Mouse (Mus musculus) CD4-positive naive resting alpha-beta T cell, adult 57 days (primary cell): ENCODE data around the gene Pkn1. TPM values are rescaled to one million over a fixed set of nuclear protein-coding genes. Genes with fewer than 3 reads are reported as not detected.

Experiments
- total RNA-seq: library from RNA; stranded (reverse); gene quantifications from one replicate; pipeline ENCODE4 v1.2.4, GENCODE M21; 2023

Gene Pkn1
- total RNA-seq: 306 TPM

DNA sequence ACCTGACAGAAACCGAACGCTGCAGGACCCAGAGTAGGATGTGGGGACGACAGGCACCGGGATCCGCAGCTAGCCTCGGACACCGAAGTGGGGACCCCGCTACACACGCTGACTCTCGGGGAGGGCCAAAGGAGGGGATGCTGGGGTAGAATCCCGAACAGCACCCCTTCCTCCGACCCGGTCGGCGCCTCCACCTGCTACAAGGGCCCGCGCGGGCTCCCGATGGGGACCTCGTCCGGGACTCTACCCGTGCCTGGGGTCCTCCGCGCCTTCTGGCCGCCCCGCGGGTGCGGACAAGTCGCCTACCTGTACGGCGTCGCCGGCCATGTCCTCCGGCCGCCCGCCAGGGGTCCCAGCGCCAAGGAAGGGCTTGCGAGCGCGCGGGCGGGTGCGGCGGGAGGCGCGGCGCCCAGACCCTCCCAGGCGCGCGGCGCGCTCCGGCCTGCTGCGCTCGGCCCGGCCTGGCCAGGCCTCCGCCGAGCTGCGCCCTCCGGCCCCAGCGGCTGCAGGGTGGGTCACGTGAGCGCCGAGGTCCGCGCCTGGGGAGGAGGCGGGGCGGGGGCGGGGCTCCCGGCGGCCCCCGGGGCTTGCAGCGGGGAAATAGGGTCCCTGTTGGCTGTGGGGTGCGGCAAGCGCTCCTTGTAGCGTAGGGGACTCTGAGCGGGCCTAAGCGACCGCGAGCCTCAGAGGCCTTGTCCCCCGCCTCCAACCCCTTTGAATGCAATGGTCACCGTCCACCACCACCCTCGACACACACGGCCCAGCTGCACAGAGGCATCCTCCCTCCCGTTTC, at the start of gene Pkn1:
Pkn1 (minus strand) TSS at position 519 of the 793 bp plus-strand sequence.

DNA sequence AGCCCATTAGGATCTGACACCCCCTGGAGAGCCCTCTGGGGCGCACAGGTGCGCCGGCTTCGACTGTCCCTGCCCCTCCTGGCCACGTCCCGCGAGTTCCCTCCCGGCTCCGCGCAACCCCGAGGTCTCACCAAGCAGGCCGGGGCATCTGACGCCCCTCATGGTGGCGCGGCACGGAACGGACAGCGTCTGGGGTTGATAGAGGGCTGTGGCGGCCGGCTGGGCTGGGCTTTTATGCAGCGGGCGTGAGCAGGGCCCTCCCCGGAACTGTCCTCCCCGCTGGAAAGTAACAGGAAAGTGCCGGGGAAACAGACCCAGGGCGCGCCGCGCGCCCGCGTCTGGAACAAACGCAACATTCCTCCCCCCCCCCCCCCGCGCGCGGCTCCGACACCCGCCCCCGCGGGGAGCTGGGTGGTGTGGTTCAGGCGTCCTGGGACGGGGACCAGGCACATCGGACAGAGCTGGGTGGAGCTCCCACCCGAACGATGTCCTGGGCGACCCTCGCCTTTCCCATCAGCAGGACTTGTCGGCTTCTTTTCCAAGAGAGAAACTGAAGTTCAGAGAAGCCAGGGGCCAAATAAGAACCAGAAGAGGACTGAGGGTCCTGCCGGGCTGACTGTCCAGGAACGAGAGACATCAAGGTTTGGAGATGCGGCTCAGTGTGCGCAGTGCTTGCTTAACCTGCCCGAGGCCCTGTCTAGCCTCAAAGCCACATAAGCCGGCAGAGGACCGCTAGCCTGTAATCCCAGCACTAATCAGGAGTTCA, 42.2 kb upstream of the Pkn1 start, which contains the start of gene Adgre5:
Adgre5 (minus strand) TSS at position 351 of the 766 bp plus-strand sequence.

DNA sequence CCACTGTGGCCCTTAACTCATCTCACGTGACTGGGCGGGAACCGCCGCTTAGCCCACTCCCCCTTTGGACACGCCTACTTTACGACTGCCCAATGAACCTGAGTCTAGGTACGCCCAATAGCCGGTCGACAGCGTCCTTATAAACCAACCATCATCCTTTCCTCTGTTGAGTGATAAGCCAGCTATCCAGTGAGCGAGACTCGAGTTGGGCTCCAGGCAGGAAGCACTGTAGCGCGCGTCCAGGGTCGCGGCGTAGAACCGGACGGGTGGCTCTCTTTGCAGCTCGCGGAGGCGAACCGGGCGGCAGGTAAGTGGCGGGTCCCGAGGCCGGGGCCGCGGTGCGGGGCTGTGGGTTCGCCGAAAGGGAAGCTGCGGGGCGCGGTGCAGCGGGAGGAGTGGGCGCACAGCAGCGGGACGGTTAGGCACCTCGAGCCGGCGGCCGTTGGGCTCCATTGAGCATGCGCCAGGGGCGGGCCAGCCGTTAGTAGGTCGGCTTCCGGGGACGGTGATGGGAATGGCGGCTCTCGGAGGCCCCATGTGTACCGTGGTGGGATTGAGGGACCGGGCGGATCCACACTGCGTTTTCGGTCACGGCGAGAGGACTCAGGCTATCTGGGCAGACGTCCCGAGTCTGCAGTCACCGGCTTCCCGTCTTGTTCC, 16.2 kb upstream of the Pkn1 start, which contains the start of gene Ddx39:
Ddx39 (plus strand) TSS at position 147 of the 660 bp plus-strand sequence.

DNA sequence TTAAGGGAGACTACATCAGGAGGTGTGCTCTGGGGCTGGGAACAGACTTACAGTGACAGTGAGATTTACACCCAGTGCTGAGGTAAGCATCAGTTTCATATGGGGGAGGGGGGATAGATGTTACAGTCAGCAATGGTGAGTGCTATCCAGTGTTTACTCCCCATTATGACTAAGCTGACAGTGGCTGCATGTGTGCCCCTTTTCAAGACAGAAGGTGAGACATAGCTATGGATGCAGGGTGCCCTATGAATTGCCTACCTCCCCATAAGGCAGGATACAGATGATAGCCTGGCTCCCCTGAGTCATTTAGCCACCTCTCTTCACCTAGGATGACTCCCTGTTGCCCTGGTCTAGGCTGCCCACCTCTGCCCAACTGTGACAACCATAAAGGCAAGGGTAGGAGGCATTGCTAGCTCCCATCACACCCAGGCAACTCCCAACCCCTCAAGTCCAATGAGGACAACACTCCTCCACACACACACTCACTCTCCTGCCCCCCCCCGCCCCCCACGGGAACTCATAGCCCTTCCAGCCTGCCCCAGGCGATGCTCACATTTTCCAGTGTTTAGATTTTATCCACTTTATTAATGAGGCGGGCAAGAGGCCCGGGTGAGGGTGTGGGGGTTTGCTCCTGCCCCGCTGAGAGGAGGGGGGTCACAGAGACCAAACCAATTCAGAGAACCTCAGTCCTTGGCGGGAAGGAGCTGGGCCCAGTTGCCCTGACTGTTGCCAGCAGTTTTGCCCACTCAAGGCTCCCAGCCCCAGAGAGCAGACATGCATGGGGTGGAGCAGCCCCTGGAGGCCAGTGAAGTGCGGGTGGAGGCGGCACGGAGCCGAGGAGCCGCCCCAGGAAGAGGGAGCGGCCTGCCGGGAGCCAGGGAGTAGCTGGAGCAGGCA, 32.8 kb downstream of the Pkn1 start, which contains the start of gene Ptger1:
Ptger1 (plus strand) TSS at position 710 of the 897 bp plus-strand sequence.

DNA sequence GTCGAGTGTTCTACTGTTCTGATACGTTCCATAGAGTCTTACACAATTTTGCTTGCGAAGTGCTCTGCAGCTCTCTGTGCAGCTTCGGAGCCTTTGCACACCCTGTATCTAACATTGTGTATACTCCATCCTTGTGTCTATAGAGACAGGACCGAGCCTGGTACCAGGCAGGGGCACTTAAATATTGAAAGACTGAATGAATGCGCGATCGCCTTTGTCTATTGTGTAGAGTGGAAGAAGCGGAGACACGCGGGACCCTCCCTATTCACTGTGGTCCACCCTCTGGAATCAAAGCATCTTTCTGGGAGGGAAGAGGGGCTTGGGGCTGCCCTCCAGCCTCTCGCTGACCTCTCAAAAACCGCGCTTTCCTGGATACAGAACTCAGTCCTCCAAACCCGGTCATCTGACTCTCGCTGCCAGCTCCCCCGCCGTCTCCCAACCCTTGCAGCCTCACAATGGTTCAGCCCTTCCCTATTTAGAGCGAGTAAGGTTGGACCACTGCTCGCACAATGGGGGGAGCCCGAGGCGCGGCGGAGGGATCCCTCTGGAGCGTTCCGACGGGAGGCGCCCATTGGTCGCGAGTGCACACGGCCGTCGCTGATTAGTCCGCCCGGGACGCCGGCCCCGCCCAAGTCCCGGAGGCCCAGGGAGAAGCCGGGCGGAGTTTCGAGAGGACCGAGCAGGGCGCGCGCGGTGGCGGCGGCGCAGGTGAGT, 46.8 kb downstream of the Pkn1 start, which contains the start of gene Gipc1:
Gipc1 (plus strand) TSS at position 648 of the 714 bp plus-strand sequence.

Other genes with a start within 250 kb of the Pkn1 start
- 21.1 TPM for gene Scoc, start 240.8 kb downstream of the Pkn1 start, total RNA-seq
- not detected for gene Olfr370, start 163.4 kb downstream of the Pkn1 start, total RNA-seq
- gene Ndufb7, start 132.5 kb downstream of the Pkn1 start, total RNA-seq: 79.0 TPM
- gene Tecr, start 91.2 kb downstream of the Pkn1 start, total RNA-seq: 231 TPM
- gene Dnajb1, start 91.0 kb downstream of the Pkn1 start, total RNA-seq: 114 TPM
- 26.1 TPM for gene Gipc1, start 46.5 kb downstream of the Pkn1 start, total RNA-seq
- gene Ptger1, start 32.5 kb downstream of the Pkn1 start, total RNA-seq: 0.44 TPM
- 72.6 TPM for gene Ddx39, start 16.0 kb upstream of the Pkn1 start, total RNA-seq
- gene Adgre5, start 42.1 kb upstream of the Pkn1 start, total RNA-seq: 855 TPM
- gene Adgrl1, start 200.9 kb upstream of the Pkn1 start, total RNA-seq: 70.9 TPM